Mouse (Mus musculus) kidney, postnatal 36 days (tissue): ENCODE measurements around the gene Dnajc28.

Experiments
- DNase-seq, 2 experiments: peaks; one replicate each; pipeline ENCODE4 v3.0.0; 2021 to 2022; ENCODE audit warnings: mixed read lengths in 2 of 2

The Dnajc28 gene

DNA sequence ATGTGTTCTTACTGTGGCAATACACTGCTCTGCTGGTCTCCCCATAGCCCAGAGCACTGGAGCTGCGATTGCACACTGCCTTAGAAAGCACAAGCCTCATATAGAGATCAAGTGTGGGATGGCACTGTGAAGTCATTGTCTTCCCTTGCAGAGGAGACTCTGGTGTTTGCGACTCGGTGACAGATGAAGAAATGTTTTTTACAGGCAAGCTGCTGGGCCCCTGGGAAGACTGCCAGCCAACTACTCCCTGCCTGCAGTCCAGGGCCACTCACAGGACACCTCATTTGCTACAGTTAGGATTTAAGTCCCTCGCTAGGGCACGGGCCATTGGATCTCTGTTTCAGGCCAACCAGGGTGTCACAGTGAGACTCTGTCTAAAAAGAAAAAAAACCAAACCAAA is 13.6 kb upstream of the Dnajc28 start:
- no peak for DNase-seq

- no peak for DNase-seq
Observed at GRCm38 (mm10) chr16:91630584-91630983, 11.8 kb upstream of the Dnajc28 start.

GRCm38 (mm10) chr16:91629749-91630148 is 10.9 kb upstream of the Dnajc28 start:
- DNase-seq, result no peak

DNA sequence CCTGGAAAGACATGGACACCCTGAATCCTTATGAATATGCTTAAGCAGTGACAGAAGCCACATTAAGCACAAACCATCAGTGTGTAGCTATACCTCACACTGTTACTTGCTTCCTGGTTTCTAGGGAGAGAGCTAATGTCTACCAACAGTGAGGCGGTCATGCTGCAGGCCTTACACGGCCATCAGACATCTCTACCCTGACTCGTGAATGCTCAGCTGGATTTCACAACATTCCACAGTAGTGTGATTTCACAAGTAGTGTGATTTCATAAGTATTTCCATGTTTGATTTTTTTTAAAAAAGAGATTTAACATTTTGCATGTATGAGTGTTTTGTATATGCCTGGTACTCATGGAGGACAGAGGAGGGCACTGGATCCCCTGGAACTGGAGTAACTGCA is 9.8 kb upstream of the Dnajc28 start:
- DNase-seq, result no peak

DNA sequence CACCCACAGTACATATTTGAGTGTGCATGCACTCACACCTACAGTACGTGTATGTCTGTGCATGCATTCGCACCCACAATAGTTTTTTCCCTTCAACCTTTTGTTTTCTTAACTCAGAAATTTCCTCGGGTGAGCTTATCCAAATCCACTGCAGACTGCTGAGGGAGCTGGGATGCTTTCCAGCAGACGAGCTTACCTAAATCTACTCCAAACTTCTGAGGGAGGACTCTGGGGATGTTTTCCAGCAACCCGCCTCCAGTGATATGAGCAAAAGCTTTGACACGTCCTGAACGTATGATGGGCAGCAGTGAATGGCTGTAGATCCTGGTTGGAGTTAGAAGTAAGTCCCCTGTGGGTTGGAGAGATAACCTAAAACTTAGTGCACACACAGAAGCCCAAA is 9.0 kb upstream of the Dnajc28 start:
- DNase-seq, result no peak

DNA sequence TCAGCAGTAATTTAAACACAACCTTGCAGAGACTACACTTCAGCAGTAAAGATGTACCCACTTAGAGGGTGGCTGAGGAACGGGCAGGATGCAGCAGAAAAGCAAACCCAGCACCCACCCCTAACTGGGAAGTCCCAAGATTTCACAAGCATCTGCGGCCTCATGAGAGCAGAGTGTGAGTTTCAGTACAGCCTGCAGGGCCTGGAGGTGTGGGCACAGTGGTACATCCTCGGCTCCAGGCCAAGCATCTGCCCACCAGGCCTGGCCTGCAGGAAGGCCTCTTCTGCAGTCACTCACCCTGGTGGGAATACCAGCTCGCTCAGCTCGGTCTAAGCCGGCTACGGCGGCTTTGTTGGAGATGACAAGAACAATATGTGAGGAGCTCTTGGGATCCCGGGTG is 4.2 kb upstream of the Dnajc28 start:
- no peak for DNase-seq

DNA sequence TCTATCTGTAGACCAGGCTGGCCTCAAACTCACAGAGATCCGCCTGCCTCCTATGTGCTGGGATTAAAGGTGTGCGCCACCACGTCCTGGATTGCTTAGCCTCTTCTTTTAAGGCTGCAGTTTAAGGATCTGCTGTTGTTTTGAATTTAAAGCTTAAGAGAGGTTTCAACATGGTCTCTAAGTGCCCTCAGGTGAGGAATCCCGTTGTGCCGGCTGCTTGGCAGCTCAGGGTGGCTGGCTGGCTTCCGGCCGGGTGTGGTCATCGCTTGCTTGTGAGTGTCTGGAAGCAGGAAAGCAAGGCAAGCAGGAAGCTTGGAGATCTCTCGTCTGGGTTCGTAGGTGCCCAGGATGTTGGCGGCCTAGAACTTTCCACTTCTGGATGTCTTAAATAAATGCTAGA is 2.2 kb upstream of the Dnajc28 start:
- DNase-seq, result no peak

DNA sequence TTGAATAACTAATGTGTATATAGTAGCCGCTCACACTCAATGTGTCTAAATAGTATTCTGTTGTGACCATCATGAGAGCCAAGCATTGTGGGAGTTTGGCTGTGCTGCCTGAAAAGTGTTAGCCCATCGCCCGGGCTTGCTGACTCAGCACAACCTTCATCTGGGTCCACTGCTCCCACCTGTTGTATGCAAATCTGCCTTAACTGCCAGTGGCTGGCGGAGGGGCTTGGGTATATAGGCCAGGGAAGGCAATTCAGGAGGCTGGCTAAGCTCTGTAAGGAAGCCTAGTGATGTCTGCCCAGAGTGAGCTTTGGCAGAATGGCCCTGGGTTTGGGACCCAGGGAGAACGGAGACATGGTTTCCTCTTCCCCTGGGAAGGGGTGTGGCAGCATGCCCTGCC is 1.4 kb upstream of the Dnajc28 start:
- no peak for DNase-seq

GRCm38 (mm10) chr16:91614552-91614951 is 4.3 kb downstream of the Dnajc28 start:
- DNase-seq, result no peak

DNA sequence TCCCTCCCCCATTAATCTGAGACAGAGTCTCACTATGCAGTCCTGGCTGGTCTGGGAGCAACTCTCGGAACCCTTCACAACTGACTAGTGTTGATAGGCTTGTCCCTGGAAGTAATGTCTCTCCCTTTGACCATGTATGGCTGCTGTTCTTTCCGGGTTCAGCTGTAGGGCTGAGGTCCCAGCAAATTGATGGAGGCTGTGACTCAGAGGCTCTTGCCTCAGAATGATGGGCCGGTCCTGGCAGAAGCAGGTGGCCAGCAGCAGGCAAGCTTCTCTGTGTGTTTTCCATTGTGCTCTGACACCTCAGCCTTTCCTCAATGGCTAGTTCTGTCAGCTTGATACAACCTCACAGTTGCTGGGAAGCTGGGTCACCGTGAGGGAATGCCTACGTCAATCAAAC is 6.3 kb downstream of the Dnajc28 start:
- DNase-seq, result no peak

DNA sequence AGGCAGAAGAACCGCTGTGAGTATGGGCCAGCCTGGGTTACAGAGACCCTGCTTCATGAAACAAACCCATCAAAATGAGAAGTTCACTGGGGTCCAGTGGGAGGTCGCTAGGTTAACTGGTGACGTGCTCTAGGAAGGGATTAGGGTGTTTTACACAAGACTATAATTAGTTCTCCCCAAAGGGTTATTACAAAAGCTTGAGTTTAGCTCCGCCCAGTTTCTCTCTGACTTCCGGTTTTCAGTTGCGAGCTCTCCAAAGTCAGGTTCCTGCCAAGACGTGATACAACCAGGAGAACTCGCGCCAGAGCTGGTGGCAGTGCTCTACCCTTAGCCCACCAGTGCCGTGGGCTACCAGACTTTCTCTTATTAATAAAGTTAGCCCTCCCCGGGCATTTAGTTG is 7.6 kb downstream of the Dnajc28 start:
- DNase-seq, result no peak

- DNase-seq, result peak; percentile 53 to 61
Observed at GRCm38 (mm10) chr16:91609501-91610245, 9.2 kb downstream of the Dnajc28 start.

DNA sequence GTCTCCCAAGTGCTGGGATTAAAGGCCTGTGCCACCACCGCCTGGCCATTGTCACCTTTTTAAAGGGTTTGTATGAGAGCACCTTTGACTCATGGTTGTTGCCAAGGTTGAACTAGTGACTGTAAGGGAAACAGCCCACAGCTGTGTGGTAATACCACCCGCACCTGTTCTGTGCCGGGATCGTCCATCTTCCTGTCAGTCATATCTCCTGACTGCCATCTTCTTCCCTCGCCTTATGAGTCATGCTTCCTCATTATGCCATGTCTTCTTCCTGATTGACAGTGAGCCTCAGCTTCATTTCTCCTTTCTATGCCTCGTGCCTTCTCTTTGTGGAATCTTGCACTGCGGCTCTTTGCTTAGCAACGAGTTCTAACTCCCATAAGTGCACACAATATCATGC is 11.9 kb downstream of the Dnajc28 start:
- DNase-seq, result no peak

DNA sequence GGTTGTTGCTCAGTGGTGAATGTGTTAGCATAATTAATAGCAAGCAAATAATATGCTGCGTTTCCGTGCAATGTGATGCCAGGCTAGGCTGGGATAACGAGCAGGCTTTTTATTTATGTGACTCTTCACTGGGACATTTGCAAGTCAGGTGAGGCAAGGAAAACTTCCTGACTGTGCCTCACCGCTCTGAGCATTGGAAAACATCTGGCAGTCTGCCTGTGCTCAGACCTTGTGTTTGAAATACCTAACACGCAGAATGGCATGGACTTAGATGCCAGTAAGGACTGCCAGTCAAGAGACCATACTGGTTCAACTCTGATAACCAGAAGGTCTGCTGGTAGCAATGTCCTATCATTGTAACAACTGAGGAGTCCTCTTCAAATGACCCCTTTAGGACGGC is 13.7 kb downstream of the Dnajc28 start:
- DNase-seq, result peak; percentile 62 to 67

DNA sequence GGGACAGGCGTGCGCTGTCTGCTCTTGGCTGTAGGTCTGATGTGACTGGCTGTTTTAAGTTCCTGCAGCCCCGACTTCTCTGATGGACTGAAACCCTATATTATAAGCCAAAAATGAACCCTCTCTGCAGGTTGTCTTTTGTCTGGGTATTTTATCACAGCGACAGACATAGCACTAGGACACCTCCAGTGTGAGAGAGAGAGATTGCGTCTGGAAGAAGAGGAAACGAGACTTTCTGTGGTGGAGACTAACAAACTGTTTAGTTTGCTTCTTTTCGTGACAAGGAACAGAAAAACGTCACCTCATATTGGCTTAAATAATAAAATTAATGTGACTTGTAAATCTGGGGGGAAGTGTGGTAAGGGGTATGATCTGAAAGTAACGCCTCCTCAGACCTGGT is 17.1 kb downstream of the Dnajc28 start:
- DNase-seq, result no peak

GRCm38 (mm10) chr16:91601081-91601480 is 17.7 kb downstream of the Dnajc28 start:
- DNase-seq, result no peak

- no peak for DNase-seq
Observed at GRCm38 (mm10) chr16:91599242-91599641, 19.6 kb downstream of the Dnajc28 start.

DNA sequence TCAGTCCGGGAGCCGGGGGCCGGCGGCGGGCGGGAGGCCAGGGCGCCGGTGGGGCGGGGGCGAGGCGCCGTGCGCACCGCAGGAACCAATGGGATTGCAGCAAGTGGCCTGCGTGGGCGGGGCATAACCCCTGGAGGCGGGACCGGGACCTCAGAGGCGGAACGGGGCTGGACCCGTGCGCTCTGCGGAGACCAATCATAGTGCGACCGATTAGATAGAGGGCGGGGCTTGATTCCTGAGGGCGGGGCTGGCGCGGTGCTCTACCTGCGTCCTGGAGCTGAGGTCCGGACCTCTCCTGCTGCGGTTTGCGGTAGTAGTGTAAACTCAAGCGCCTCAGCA is 21.2 kb downstream of the Dnajc28 start, which contains the start of gene Tmem50b:
Gene Tmem50b (minus strand): TSS at position 129 of the 339 bp plus-strand sequence.
- peak; percentile 99 to 100 for DNase-seq

- peak in 1 of 2 experiments; percentile 35 for DNase-seq
Observed at GRCm38 (mm10) chr16:91596779-91597671, 21.8 kb downstream of the Dnajc28 start.

- no peak for DNase-seq
Observed at GRCm38 (mm10) chr16:91596397-91596778, 22.4 kb downstream of the Dnajc28 start.

- peak; percentile 56 to 57 for DNase-seq
Observed at GRCm38 (mm10) chr16:91595076-91595475, 23.8 kb downstream of the Dnajc28 start.

DNA sequence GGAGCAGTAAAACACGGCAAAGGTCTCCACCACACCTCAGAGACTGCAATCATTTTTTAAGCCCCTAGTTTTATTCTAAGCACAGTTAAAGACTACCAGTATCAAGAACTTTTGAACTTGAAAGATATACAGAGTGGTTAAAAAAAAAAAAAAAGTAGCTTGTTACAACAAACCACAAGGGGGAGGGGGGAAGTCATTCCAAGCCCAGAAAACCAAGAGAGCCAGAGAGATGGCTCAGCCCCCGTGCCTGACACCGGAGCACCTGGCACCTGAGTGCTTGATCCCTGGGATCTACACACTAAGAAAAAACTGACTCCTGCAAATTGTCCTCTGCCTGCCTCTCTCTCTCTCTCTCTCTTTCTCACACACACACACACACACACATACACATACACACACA is 25.6 kb downstream of the Dnajc28 start:
- no peak for DNase-seq

- no peak for DNase-seq
Observed at GRCm38 (mm10) chr16:91592162-91592561, 26.7 kb downstream of the Dnajc28 start.

- no peak for DNase-seq
Observed at GRCm38 (mm10) chr16:91588703-91589102, 30.1 kb downstream of the Dnajc28 start.
